Mouse (Mus musculus): Measurements from ENCODE around the gene Plekhj1.

Gene Plekhj1

DNA sequence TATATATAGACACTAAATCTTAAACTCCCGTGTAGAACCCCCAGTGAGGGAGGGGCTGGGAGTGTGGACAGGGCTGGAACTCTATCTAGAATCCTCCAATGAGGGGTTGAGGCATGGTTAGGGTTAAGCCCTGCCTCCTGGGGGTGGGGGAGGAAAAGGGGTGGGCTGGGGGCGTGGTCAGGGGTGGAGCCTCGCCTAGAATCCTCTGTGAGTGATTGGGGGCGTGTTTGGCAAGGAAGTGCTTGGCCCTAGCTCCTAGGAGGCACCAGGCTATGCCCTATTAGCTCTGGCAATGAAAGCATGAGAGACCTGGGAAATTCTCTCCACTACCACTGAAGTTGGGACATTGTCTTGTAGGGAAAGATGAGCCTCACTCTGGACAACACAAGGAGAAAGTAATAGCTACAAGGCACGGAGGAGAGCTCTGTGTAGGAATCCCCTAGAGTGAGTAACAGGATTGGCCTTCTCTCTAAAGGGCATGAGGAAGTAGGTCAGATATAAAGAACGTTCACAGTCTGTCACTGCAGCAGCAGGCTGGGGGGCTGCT lies 46.3 kb downstream of the Plekhj1 start:
- in situ Hi-C loops (cut with MboI, MseI) = no loop called here

DNA sequence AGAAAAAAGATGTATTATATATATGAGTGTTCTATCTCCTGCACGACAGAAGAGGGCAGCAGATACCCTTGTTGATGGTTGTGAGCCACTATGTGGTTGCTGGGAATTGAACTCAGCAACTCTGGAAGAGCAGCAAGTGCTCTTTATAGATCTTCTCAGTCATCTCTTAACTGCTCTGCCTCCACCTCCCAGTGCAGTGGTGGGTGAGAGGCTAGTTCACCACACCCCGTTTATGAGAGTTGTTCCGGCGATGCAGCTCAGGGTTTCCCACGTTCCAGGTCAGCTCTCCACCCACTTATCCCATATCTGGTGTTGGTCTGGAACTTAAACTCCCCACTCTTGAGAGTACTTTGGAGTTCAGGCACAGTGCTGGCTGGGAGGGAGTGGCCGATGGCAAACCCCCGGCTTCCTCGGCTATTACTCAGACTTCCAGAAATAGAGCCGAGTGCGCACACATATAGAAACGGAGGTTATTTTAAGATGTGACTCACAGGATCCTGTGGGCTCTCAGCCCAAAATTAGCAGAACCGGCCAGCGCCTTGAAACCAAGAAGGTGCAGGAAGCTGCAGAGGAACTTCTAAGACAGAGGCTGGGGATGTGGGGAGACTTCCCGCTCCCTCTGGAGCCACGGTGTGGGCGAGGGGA lies 47.1 kb downstream of the Plekhj1 start:
- in situ Hi-C loops (cut with MboI, MseI) = no loop called here

DNA sequence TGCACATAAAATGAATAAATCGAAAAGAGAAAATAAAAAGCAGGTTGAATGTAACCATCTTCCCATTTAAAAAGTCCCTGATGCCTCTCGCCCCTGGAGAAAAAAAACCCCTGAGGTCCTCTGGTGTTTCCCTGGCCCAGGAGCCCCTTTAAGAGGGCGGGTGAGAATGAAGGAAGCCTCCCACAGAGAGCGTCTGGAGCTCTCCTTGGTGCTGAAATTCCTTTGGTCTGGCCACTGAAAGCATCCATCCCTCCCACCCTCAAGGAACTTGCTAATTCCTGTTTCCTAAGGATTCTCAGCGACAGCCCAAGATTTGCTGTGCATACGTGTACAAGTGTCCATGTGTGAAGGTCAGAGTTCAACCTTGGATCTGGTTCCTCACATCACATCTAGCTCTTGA lies 49.8 kb downstream of the Plekhj1 start:
- in situ Hi-C loops (cut with MboI, MseI) = loop anchor here (5.0 kb wide), 2 partner anchors 129 to 249 kb away; no protein-coding TSS in a partner anchor

DNA sequence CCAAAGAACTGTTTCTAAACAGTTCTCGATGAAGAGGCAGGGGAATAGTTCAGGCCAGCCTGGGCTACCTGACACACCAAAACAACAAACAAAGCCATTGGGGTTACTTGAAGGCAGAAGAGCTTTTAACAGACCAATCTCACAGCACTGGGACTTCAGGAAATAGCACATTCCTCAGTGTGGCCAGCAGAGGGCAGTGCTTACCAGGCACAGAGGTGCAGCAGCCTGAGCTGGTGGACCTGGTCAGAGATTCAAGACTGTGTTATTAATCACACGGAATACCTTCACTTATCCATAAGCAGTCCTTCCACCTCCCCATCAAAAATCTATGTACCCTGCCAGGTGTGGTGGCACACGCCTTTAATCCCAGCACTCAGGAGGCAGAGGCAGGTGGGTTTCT lies 51.0 kb downstream of the Plekhj1 start:
- in situ Hi-C loops (cut with MboI, MseI) = loop anchor here (5.0 kb wide), 2 partner anchors 130 to 250 kb away; no protein-coding TSS in a partner anchor

Measured in T-helper 1 cell (primary cell).